Mouse (Mus musculus): Measurements from ENCODE around the gene Tm4sf5.

DNA sequence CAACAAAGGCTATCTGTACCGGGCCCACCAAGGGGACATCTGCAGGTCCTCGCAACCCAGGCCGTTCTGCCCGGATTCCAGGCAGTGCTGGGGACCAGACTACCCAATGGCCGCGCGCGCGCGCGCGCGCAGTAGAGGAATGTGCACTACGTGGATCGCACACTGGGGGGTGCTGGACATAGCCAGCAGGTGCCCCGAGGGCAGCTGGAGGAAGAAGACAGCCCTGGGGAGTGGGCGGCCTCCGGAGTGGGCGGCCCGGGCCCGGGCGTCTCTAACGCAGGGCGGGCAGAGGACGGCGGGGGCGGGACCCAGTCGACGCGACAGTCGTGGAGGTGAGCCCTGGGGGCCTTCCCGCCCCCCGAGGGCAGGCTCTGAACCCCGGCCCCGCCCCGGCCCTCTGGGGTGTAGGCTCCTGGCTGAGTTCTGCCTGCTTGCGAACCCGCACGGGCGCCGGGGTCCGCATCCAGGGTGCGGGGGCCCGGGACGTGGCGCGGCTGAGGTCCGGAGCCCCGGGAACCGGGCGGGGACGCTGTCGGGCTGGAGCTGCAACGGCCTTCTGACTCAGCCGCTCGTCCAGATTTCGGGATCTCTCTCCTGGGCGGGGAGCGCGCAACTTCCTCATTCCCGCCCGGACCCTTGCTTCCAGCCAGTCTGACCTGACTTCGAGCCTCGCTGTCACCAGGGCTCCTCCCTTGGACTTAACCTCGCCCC lies 35.0 kb downstream of the Tm4sf5 start, which contains the start of gene Pld2:
- TF ChIP-seq CTCF (IDR thresholded peaks at IDR 0.05; ENCODE audit: borderline replicate concordance, control insufficient read depth, extremely low read depth, insufficient read depth, low read length, poor library complexity) (peak; percentile 79; the same call in 1 of the 2 replicates), POLR2A (IDR thresholded peaks at IDR 0.05; ENCODE audit: control insufficient read depth, extremely low read depth, insufficient read depth, low read length, poor library complexity) (0 out of 2 replicates have a peak, but pooled peaks have one; percentile 23)

Measured in thymus, adult 2 months (tissue).